Mouse (Mus musculus) cerebellum, adult 9-11 months (tissue): Measurements from ENCODE around the gene Mccc1.
A peak's percentile ranks its signal among the peaks of the same experiment; 100 is the strongest.

Experiments
- DNase-seq: peaks from one replicate; pipeline ENCODE4 v3.0.0; 2022

The Mccc1 gene

DNA sequence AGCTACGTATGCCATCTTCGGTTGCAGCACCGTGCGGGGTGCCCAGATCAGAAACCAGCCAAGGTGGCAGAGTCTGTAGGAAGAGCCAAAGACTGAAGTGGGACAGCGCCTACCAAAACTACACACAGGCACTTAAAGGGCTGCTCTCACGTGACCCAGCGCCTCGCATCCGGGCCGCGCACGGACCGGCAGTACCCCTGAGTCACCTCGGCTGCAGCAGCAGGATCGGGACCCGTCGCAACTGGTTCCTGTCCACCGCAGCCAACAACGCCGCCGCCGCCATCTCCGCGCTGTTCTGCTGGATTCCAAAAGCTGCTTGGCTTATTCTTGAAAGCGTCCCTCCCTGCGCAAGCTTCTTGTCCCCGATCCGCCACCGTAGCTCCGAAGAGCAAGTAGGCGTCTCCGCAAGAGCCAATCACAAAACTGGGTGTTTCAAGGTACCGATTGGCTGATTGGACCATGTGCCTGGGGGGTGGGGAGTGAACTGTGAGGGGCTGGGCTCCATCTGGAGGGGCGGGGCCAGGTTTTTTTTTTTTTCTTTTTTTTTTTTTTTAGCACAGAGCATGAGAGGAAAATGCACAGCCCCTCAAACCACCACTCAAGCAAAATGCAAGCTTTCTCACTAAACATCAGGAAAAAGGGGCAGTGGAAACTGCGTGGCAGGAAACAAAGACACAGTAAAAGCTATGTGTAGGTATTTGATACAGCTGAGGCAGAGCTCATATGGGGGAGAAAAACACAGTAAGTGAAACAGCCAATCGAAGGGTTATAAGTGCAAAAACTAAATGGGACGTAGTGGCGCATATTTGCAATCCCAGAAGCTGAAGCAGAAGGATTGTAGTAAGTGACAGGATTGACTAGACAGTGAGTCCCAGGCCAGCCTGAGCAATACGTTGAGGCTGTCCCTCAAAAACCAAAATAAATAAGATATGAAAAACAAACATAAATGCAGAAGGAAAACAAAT is at the start of gene Mccc1:
Gene Mccc1, minus strand, starts transcription at position 404 of the 965 bp plus-strand sequence.
- DNase-seq = peak; percentile 97

DNA sequence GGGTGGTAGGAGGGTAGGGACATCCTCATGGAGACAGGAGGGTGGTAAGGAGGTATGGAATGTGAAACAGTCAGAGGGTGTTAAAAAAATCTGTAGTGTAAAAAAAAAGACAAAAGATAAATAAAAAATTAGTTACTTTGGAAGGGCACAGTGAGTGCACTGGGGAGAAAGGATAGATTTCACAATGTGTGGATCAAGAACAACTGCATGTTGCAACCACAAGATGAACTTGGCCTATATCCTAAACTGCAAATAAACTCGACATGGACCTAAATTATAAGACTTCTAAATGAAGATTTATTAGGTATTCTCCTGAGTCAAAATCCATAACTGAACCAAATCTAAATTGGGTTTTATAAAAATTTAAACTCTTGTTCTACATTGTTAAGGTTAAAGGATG is 48.6 kb upstream of the Mccc1 start:
- no peak for DNase-seq

DNA sequence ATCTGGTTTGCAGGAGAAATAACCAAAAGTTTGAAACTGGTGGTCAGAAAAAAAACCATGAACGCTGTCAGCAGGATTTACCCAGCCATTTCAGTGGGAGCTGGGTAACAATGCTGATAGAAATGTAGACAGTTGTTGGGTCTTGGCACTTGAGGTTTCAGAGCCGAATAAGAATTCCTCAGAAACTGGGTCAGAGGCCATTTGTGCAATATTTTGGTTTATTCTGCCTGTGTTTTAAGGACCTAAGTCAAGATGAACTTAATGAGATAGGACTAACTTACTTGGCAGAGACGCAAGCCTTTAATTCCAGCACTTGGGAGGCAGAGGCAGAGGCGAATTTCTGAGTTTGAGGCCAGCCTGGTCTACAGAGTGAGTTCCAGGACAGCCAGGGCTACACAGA is 44.6 kb upstream of the Mccc1 start:
- no peak for DNase-seq

DNA sequence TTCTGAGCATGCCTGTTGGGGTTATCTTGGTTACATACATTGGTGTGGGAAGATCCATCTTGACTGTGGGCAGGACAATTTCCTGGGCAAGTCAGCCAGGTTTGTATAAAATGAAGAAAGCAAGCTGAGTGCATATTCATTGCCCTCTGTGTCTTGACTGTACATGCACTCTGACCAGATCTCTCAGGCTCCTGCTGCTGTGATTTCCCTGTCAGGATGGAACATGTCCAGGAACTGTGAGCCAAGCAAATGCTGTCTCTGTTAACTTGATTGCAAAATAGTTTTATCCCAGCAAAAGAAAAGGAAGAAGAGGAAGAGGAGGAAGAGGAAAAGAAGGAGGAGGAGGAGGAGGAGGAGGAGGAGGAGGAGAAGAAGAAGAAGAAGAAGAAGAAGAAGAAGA is 44.0 kb upstream of the Mccc1 start:
- DNase-seq = no peak

DNA sequence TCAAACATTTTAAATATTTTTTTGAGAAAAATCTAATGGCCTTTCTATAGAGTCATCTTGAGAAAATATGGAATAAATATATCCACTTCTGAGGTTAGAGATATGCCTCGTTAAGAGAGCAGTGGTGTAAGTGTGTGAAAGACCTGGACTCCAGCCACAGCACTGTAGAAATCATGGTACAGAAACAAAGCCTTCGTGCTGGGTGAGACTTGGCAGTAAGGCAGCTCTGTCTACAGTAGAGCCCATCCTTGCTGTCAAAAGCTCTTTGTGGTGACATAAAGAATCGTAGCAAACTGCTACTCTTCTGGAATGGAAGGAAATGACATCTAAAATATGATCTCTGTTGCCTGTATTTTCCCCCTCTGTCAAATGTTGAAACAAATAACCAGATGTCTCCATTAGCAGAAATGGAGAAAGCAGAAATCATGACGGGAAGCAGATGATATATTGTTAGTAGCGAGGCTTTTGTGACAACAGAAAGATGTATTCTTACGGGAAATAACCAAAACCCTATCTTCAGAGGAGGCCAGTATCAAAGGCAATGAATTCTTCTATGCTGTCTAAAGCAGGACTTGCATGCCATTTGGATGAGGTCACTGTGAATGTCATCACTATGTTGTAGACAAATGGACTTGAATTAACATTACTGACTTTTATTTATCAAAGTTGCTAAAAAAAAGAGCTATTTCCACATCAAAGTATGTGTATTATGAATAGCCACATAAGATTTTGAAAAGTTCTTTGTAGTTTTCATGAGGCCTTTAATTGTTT is 31.4 kb upstream of the Mccc1 start:
- no peak for DNase-seq

DNA sequence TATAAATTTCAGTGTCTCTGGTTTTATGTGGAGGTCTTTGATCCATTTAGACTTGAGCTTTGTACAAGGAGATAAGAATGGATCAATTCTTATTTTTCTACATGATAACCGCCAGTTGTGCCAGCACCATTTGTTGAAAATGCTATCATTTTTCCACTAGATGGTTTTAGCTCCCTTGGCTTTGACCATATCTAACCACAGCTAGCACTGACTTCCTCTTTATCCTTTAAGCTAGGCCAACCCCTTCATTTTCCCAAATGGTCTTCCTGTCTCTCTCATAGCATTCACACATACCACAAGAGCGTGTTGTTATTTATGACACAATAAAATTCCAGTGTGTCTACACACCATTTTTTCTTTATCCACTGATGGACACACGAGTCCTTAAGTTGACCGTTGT is 29.5 kb upstream of the Mccc1 start:
- DNase-seq = no peak

DNA sequence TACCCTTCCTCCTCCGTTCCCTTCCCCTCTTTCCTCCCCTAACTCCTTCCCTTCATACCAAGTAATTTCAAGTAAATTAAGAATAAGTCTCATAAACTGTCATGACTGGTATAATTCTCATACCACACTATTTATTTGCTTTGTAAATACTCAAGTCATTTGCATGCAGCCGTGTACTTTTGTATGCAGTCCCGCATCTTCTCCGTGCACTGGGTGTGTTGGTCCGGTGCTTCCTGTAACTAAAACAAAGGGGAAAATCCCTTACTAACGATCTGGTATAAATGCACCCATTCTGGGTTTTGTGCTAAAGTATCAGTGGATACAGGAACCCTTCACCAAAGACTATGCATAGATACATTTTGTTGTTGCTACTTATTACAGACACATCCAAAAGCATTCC is 25.3 kb upstream of the Mccc1 start:
- DNase-seq = no peak

DNA sequence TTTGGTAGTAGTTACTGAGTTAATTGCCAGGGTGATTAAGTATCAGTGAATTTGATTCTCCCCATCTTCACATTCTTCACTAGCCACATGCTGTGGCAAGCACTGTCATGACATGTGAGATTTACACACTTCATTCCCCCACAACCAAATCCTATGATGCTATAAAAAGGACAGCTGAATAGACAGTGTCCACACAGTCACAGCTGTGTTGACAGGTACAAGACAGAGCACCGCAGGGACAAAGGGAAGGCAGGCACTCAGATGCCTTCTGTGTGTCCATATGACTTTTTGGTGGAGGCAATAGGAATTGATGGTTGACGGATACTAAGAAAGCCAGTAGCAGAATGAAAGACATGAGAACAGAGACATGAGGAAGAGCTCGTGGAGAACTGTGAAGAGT is 10.8 kb upstream of the Mccc1 start:
- DNase-seq = no peak

DNA sequence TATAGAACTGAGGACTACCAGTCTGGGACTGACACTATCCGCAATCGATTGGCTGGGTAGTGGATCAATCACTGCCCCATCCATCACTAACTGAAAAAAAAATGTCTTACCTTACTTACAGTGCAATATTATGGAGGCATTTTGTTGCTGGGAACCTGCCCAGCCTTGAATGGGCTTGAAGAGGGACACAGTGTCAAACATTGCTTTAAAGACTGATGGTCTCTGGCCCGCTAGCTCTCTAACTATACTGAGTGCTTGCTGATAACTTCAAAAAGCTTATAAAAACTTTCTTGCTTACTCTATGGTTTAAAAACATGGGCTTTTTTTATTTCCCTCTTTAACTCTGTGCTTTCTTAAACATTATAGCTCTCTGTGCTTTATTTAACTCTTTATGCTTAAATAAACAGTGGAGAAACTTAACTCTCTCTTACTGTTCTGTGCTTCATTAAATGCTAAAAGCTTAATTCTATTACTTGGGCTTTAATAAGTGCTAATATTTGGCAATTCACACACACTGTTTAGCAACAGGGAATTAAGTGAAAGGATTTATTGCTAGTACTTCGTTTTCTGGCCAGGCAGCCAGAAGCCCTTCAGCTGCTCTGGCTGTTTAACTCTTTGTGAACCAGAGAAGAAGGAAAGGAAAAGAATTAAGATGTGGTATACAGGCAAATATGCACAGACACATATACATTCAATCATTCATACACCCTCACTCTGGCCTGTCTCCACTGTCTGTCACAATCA is 8.1 kb upstream of the Mccc1 start:
- DNase-seq = no peak

DNA sequence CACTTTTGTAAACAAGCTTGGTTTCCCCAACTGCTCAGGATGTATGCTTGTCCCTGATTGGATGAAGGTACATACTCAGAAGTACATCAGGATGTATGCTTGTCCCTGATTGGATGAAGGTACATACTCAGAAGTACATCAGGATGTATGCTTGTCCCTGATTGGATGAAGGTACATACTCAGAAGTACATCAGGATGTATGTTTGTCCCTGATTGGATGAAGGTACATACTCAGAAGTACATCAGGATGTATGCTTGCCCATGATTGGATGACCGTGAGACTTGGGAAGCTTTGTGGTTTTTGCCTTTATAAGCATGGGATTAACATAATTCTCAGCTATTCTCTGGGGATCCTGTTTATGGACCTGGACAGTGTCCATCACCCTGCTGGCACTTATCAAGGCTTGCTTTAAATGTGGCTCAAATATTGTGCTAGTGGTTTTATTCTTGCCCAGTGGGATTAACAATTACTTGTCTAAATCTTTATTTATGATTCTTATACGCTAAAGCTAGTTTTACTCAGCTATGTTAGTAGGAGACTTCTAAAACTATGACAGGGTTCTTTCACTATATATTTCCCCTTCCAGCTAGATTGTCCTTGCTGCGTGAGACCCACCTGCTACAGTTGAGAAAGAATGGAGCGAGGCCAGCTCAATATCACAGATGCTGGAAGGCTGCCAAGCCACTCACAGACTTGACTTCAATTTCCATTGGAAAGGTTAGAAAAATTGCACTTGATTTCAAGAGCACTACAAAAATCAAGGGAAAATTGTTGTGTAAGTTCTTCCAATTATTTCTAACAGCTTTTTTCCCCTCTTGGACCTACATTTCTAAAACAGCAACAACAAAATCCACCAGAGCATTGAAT is 3.8 kb upstream of the Mccc1 start:
- peak; percentile 55 for DNase-seq

DNA sequence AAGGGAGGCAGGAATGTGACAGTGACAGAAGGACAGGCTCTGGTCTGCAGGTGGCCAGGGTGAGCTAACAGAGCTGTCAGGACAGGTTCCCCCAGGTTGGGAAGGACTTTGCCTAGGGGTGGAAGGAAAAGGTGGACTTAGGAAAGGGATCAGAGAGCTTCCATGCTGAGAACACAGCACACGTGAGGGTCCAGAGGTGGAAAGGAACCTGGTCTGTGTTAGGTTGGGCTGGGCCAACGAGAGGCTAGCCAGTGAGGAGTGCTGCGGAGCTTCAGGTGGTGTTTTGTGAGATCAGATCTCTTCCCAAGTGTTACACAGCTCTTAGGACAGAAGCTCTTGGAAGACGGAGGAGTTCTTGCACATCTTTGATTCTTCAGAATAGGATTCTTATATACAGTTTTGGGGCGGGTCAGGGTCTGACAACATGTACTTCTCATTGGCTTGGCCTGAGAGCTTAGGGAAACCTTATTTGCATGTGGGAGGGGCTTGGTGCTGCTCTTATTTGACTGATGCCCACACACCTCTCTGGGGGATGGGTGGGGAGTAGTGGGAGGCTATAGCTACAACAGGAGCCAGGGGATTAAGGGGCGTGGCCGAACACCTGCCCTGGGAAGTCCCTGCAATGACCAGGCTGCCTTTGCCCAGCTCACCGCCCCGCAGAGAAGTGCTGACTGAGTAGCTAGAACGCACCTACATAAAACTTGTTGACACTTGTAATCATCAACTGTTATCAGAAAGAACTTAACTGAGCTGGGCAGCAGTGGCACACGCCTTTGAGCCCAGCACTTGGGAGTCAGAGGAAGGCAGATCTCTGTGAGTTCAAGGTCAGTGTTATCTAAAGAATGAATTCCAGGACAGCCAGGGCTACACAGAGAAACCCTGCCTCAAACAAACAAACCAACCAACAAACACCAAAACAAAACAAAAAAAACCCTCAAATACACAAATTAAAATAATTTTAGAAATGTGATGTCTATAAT is 5.6 kb downstream of the Mccc1 start:
- DNase-seq = no peak

DNA sequence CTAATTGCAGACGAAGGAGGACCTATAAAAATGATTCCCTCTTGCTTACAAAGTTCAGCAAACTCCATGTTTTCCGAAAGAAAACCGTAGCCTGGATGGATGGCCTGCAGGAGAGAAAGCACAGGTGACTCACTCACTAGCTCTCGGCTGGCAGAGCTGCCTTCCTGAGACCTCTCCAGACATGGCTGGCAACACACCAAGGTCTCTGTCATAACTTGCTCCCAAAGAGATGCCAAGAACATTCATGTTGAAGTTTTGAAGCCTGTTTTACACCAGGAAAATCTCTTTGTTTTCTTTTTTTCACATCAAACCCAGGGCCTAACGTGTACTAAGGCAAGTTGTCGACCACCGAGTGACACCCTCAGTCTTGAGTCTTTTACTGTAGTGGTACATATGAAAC is 9.8 kb downstream of the Mccc1 start:
- DNase-seq = no peak

DNA sequence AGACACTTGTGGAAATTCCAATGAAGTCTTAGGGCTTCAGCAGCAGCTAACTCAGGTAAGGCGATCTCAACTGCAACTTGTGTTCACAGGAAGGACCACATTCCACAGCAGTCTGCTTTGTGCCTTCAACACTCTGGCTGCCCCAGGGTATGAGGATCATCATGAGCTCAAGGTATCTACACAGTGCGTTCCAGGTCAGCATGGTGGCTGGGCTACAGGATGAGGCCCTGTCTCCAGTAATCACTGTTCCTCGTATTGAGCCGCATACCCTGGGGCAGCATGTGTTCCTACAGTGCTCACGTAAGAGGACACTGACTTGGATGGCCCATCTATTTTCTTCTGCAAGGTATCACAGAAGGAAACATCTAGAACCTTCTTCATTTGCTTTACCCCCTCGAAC is 12.4 kb downstream of the Mccc1 start:
- DNase-seq = no peak

DNA sequence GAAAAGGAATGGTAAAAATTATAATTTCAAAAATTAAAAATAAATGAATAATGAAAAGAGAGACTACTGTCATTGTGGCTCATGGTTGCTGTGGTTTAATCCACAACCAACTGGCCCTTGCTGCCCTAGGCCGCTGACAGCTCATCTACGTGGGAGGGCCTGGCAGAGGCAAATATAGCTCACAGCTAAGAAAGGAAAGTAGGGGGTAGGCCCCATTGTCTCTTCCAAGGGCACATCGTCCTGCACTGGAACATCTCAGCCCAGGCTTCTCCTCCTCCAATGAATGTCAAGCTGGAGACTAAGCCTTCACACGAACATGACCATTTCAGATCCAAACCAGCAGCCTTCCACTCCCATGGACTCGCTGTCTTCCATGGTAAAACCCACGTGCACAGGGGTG is 14.2 kb downstream of the Mccc1 start:
- no peak for DNase-seq

DNA sequence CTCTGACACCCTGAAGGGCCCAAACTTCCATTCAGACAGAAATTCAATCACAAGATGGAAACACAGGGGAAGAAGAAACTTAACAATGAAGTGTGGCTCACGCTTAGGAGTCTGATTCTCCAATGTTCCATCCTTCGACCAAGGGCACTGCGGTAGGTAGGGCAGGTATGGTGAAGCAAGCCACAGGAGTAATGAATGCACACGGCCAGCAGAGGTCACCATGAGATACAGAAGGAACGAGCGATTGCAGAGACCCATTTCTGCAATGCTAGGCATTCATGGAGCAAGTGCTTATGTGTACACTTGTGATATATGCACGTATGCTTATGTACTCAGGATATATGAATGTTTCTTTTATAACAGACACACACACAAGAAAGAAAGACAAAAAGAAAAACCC is 26.9 kb downstream of the Mccc1 start:
- DNase-seq = no peak

DNA sequence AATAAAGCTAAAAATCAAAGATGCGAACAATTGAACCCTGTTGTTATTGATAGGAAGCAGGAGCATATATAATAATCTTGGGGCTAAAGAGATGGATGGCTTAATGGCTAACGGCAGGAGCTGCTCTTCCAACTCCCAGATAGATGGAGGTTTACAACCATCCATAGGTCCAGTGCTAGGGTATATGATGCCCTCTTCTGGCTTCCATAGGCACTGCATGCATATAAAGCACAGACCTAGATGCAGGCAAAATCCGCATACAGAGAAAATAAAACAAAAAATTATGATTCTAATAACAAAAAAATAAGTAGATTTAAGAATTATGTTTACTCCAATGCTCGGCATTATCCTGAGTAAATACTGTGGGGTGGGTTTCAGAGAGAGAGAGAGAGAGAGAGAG is 27.5 kb downstream of the Mccc1 start:
- no peak for DNase-seq

DNA sequence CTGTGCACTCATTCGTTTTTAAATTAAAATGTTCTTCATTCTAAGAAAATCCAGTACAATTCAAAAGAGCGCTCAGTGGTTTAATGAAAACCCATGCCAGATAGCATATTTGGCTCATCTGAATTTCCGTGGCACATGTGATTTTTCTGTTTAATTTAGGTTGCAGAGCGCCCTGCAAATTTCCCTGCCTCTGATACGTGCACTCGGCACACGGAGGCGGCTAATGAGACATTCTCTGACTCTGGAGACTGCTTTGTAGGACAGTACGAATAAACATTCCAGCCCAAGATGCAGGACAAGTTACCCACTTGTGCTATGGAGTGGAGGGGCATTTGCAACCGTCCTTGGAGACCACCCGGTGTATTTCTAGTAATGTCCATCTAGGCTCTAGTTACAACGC is 29.3 kb downstream of the Mccc1 start:
- no peak for DNase-seq

DNA sequence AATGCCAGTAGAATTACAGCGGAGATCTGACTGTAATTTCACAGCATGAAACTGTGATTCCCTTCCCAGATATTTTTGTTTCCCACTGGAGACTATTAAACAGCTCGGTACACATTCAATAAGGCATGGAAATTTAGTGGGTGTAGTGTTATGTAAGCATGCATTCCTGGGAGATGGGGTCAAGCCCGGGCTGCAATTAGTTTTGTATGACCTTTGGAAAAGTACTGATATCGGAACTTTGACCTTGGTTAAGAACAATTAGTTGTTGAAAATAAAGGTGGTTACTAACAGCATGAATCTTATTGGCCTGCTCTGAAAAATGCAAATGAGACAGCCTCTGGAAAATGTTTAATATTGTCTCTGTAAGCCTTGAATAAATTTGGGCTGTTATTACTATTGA is 30.0 kb downstream of the Mccc1 start:
- no peak for DNase-seq

DNA sequence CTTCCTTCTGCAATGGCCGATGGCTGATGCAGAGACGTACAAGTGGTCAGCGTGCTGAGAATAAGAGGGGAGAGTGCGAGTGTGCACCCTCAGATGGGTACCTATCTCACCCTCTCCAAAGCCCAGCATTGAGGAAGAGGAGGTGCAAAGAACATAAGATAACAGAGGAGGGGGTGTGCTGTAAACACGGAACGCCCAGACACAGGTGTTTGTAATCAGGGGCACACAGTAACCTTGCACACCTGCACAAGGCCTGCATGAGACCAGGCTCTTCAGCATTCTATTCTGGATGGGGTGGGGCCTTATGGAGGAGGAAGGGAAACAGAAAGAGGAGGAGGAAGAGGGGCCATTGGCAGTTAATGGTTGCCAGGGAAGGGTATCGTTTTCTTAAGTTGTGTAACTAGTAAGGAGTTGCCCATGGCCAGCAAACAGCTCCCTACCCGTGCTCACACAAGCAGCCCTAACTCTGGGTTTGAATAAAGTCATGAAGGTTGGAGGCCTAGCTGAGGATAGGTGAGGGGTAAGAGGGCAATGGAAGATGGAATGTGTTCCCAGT is 33.0 kb downstream of the Mccc1 start:
- no peak for DNase-seq

DNA sequence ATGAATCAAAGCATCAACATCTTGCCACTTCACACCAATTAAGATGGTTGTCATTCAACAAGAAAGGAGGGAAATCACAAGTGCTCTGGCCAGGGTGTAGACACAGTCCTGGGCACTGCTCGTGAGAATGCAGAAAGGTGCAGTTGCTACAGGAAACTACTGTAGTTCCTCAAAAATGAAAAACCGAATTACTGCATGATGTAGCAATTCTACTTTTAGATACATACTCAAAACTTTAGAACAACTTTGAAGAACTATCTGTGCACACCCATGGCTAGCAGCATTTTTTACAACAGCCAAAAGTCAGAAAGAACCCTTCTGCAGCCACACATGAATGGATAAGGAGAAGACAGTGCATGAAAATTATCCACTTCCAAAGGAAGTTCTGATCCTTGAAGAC is 34.0 kb downstream of the Mccc1 start:
- DNase-seq = no peak

DNA sequence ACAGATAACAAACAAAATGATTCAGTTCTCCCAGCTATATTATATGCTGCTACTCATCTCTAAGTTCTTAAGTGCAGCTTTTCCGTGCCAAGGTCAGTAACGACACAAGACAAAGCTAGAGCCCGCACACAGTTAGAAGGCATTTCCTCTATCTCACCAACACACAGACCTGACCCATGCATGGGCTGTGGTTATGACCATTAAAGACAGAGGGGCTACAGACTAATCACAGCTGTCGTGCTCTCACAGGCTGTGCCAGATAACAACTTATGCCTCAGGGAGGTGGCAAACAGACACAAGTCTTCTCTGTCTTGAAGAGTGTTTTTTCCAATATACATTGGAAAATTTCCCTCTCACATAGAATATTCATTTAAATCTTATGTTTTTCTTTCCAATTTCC is 35.5 kb downstream of the Mccc1 start:
- DNase-seq = no peak
